Mouse (Mus musculus): ENCODE results near the gene Arap1. TPM values are rescaled to one million over a fixed set of nuclear protein-coding genes. Genes with fewer than 3 reads are reported as not detected.

Arap1 gene
- polyA plus RNA-seq, 1 experiment, result 363 TPM

- no peak overlapping the region for H3K27ac ChIP-seq (ENCODE audit: insufficient read depth, low read depth, low read length)
- H3K4me3 ChIP-seq (ENCODE audit: insufficient read depth, low read length), result no peak overlapping the region
- TF ChIP-seq POLR2A (IDR thresholded peaks at IDR 0.05; ENCODE audit: borderline replicate concordance, low read depth, low read length) (no peak), CTCF (IDR thresholded peaks at IDR 0.05; ENCODE audit: low read depth, low read length) (no peak)
- peaks cover 5% of the 10 kb centered on the region; the same call in 1 of the 2 replicates for H3K4me1 ChIP-seq (ENCODE audit: control insufficient read depth, insufficient read depth, low read length)
Measured at GRCm38 (mm10) chr7:101401510-101401909, 53.6 kb downstream of the Arap1 start.

DNA sequence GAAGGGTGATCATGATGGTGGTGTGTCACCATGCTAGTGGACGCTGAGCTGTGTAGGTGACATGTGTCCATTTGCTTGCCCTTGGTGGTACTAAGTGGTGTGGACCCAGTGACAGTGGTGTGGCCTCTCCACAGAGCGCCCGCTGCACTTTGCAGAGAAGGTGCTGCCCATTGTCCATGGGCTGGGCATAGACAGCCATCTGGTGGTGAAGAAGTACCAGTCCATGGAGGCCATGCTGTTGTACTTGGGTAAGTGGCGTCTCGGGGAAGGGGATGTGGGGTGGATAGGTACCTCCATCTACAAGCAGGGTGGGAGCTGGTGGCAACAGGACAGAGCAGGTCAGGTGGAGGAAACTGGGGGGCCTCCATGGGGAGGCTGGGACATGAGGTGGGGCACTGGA, 56.0 kb downstream of the Arap1 start:
- Histone ChIP-seq H3K4me3 (ENCODE audit: insufficient read depth, low read length) (no peak overlapping the region), H3K27ac (ENCODE audit: insufficient read depth, low read depth, low read length) (no peak overlapping the region), H3K4me1 (ENCODE audit: control insufficient read depth, insufficient read depth, low read length) (no peaks in the 10 kb centered on the region)
- TF ChIP-seq CTCF (IDR thresholded peaks at IDR 0.05; ENCODE audit: low read depth, low read length) (no peak), POLR2A (IDR thresholded peaks at IDR 0.05; ENCODE audit: borderline replicate concordance, low read depth, low read length) (no peak)

- Histone ChIP-seq H3K4me3 (ENCODE audit: insufficient read depth, low read length) (no peak within 1 kb of the TSS), H3K27ac (ENCODE audit: insufficient read depth, low read depth, low read length) (no peak within 1 kb of the TSS), H3K4me1 (ENCODE audit: control insufficient read depth, insufficient read depth, low read length) (peaks cover 15% of the 10 kb centered on the region)
- no peak for TF ChIP-seq CTCF (IDR thresholded peaks at IDR 0.05; ENCODE audit: low read depth, low read length)
- TF ChIP-seq POLR2A (IDR thresholded peaks at IDR 0.05; ENCODE audit: borderline replicate concordance, low read depth, low read length), result no peak
Measured at GRCm38 (mm10) chr7:101410267-101410936, 62.5 kb downstream of the Arap1 start, which contains the start of gene Gm45837. Gm45837 (plus strand) TSS chr7:101410886.

GRCm38 (mm10) chr7:101412796-101413195, 64.9 kb downstream of the Arap1 start:
- no peak overlapping the region for H3K27ac ChIP-seq (ENCODE audit: insufficient read depth, low read depth, low read length)
- no peak overlapping the region for H3K4me3 ChIP-seq (ENCODE audit: insufficient read depth, low read length)
- TF ChIP-seq POLR2A (IDR thresholded peaks at IDR 0.05; ENCODE audit: borderline replicate concordance, low read depth, low read length), result no peak
- peak; percentile 100 for TF ChIP-seq CTCF (IDR thresholded peaks at IDR 0.05; ENCODE audit: low read depth, low read length)
- H3K4me1 ChIP-seq (ENCODE audit: control insufficient read depth, insufficient read depth, low read length), result peaks cover 18% of the 10 kb centered on the region

DNA sequence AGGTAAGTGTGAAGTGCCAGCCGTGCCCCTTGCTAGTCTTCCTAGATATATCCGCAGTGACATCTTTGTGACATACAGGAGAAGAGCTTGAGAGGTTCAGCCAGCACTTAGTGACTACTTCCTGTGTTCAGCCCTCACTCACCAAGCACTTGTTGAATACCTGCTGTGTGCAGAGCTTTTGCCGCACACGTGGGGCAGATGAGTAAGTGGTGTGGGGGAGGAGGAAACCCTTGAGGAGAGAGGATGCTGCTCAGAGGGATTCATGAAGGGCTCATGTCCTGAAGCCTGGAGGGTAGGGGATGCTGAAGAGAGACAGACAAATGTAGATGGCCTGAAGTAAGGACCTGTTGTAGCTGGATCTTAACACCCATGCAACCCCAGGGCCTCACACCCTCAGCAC, 66.3 kb downstream of the Arap1 start:
- TF ChIP-seq POLR2A (IDR thresholded peaks at IDR 0.05; ENCODE audit: borderline replicate concordance, low read depth, low read length), result no peak
- TF ChIP-seq CTCF (IDR thresholded peaks at IDR 0.05; ENCODE audit: low read depth, low read length), result no peak
- Histone ChIP-seq H3K4me3 (ENCODE audit: insufficient read depth, low read length) (no peak overlapping the region), H3K27ac (ENCODE audit: insufficient read depth, low read depth, low read length) (no peak overlapping the region), H3K4me1 (ENCODE audit: control insufficient read depth, insufficient read depth, low read length) (peaks cover 18% of the 10 kb centered on the region)

DNA sequence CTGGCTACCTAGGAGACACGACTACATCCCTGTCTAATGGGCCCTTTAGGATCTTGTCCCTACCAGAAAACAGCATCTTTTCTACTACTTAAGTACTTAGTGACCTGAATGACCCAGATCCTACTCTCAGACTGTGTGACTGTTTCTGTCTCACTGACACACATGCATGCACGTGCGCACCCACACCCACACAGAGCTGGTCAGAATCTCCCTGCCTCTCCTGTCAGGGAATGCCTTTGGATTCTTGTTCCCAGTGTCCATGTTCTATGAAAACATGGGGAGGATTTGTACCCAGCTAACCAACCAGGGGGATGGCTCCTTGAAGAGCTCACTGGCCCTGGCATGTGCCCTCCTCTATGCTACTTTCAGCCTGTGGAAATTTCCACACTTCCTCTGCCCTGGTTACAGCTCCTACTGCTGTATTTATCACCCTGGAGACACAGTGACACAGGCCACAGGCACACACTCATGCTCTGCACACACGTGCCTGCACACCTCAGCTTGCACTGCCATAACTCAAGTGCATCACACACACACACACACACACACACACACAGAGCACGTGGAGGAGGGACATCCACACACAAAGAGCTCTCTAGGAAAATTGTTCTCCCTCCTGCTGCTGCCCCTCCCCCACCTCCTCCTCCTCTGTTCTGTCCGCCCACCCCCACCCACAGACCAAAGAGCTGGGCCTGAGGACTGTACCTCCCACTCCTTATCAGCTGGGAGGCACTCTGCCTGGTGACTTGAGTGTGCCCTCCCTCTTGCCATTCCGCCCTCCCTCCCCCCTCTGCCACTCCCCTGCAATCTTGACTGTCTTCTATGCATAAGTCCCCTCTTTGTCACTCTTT, 67.0 kb downstream of the Arap1 start:
- Histone ChIP-seq H3K4me3 (ENCODE audit: insufficient read depth, low read length) (no peak overlapping the region), H3K27ac (ENCODE audit: insufficient read depth, low read depth, low read length) (no peak overlapping the region), H3K4me1 (ENCODE audit: control insufficient read depth, insufficient read depth, low read length) (peaks cover 18% of the 10 kb centered on the region)
- TF ChIP-seq CTCF (IDR thresholded peaks at IDR 0.05; ENCODE audit: low read depth, low read length) (no peak), POLR2A (IDR thresholded peaks at IDR 0.05; ENCODE audit: borderline replicate concordance, low read depth, low read length) (no peak)

DNA sequence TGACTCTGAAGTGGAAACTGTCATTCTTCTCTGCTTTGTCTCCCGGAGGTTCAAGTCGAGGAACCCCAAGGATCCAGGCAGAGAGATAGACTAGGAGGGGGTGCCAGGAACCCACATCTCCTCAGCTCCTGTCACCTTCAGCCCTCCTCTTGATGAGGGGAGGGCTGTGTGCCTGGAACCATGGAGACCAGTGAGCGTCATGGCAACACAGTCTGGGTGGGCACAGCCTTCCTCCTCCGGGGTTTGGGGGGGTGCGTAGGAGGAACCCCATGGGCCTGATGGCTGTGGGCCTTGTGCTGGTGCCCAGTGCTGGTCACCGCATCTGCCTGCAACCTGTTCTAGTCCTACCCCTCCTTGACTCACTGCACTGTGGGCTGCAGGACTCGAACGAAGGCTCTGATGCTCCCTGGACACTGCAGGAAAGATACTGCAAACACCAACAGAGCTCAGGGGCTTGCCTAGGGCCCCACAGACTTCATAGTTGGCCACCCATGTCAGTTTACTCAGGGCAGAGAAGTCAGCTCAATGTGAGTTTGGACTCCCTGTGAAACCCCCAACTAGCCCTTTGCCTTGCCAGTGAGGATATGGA, 67.7 kb downstream of the Arap1 start:
- Histone ChIP-seq H3K4me1 (ENCODE audit: control insufficient read depth, insufficient read depth, low read length) (peaks cover 18% of the 10 kb centered on the region), H3K4me3 (ENCODE audit: insufficient read depth, low read length) (no peak overlapping the region), H3K27ac (ENCODE audit: insufficient read depth, low read depth, low read length) (no peak overlapping the region)
- TF ChIP-seq POLR2A (IDR thresholded peaks at IDR 0.05; ENCODE audit: borderline replicate concordance, low read depth, low read length) (no peak), CTCF (IDR thresholded peaks at IDR 0.05; ENCODE audit: low read depth, low read length) (no peak)

DNA sequence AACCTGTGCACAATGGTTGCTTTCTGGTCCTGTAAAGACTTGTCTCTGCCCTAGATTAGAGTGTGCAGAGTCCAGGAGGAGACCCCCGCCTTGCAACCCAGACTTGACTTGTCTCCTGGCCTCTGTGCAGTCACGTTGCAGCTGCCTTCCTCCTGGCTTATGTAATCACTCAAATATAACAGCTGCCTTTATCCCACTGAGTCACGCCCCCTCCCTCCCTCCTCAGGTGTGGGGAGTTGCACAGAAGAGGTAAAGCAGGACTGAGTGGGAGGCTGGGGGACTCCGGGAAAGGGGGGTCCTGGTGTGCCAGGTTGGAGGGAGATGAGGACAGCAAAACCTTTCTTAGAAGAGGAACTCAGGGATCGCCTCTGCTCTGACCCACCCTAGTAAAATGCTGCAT, 68.5 kb downstream of the Arap1 start:
- Histone ChIP-seq H3K27ac (ENCODE audit: insufficient read depth, low read depth, low read length) (no peak overlapping the region), H3K4me3 (ENCODE audit: insufficient read depth, low read length) (no peak overlapping the region), H3K4me1 (ENCODE audit: control insufficient read depth, insufficient read depth, low read length) (peaks cover 18% of the 10 kb centered on the region)
- TF ChIP-seq CTCF (IDR thresholded peaks at IDR 0.05; ENCODE audit: low read depth, low read length) (no peak), POLR2A (IDR thresholded peaks at IDR 0.05; ENCODE audit: borderline replicate concordance, low read depth, low read length) (no peak)

DNA sequence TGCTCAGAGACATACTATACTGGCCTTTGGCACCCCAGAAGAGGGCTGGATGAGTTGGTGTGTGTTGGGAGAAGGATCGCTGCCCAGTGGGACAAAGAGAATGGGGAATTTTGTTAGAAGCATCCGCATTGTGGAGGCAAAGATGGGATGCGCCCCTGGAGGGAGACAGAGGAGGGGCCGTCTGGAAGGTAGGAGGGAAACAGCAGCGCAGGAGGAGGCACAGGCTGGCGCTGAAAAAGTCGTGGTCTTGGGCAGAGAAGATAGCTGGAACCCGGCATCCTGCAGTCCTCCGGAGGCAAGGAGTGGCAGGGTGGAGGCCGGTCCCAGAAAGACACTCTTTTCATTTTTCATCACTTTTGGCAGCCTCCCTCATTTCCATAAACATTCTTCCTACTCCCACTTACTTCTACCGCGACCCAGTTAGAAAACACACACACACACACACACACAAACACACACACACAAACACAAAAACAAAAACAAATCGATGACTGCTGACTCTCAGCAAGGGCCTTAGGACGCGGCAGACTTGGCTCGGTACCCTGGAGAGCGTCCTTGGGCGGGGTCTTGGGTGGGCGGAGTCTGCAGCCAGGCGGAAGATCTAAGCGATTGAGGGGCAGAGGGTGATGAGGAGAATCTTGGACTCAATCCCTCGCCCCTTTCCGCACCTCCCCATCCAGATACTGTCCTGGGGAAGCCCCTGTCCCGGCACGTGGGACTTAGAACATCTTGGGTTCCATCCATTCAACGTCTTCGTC, 71.3 kb downstream of the Arap1 start:
- Histone ChIP-seq H3K4me1 (ENCODE audit: control insufficient read depth, insufficient read depth, low read length) (peaks cover 11% of the 10 kb centered on the region), H3K4me3 (ENCODE audit: insufficient read depth, low read length) (no peak overlapping the region), H3K27ac (ENCODE audit: insufficient read depth, low read depth, low read length) (no peak overlapping the region)
- TF ChIP-seq POLR2A (IDR thresholded peaks at IDR 0.05; ENCODE audit: borderline replicate concordance, low read depth, low read length) (no peak), CTCF (IDR thresholded peaks at IDR 0.05; ENCODE audit: low read depth, low read length) (no peak)

Measured in bone marrow macrophage, adult 2 months (primary cell).